Mouse (Mus musculus) kidney, adult 2 months (tissue): ENCODE measurements around the gene Trim25. TPM values are rescaled to one million over a fixed set of nuclear protein-coding genes. Genes with fewer than 3 reads are reported as not detected.
"Not testable (repeated sequence)": the region's sequence is repeated elsewhere in the genome, so short reads cannot be mapped to it uniquely, and the experiment has no call there.

Experiments used
- DNase-seq: peaks from one replicate; pipeline ENCODE4 v3.0.0; 2021
- H3K27ac ChIP-seq: fragments of 200-500 bp; 2 replicates; pipeline ENCODE4 v1.5.1; 2012; ENCODE audit warnings: low read depth, low read length, control low read depth, inconsistent platforms; ENCODE audit not compliant: insufficient read depth
- H3K27me3 ChIP-seq: fragments of 200-500 bp; replicated peaks from 2 replicates; pipeline ENCODE4 v1.6.1; 2012; ENCODE audit warnings: mild to moderate bottlenecking, moderate library complexity, low read length, inconsistent platforms; ENCODE audit not compliant: control insufficient read depth, insufficient read depth
- H3K36me3 ChIP-seq: fragments of 200-500 bp; 2 replicates; pipeline ENCODE4 v1.6.1; 2012; ENCODE audit warnings: mild to moderate bottlenecking, moderate library complexity, low read length, inconsistent platforms; ENCODE audit not compliant: control insufficient read depth, insufficient read depth
- H3K4me1 ChIP-seq: fragments of 200-500 bp; 2 replicates; pipeline ENCODE4 v1.6.1; 2011; ENCODE audit warnings: low read length; ENCODE audit not compliant: control insufficient read depth, insufficient read depth
- H3K4me3 ChIP-seq: fragments of 200-500 bp; 2 replicates; pipeline ENCODE4 v1.5.1; 2011; ENCODE audit warnings: mild to moderate bottlenecking, low read depth, low read length, control low read depth; ENCODE audit not compliant: insufficient read depth
- CTCF ChIP-seq: fragments of 200-500 bp; conservative IDR thresholded peaks from 2 replicates; pipeline ENCODE4 v1.5.1; 2011; ENCODE audit warnings: low read depth, mild to moderate bottlenecking, control low read depth, low read length, moderate library complexity, mixed read lengths; ENCODE audit not compliant: insufficient read depth, insufficient read length
- POLR2A ChIP-seq: fragments of 200-500 bp; IDR thresholded peaks from one replicate; pipeline ENCODE4 v1.6.1; 2011; ENCODE audit warnings: low read depth, low read length, control low read depth
- WGBS: fragments of 180-500 bp; shearing (Covaris S2); methylation state at CpG from one replicate; pipeline ENCODE4 v1.1.7; 2018; 5-methylcytosine and 5-hydroxymethylcytosine counted together
- polyA plus RNA-seq: library from polyadenylated mRNA; depleted of rRNA; stranded (reverse); fragments of >200 nt; gene quantifications from 2 replicates; pipeline ENCODE4 v1.2.3, GENCODE M21; 2012

Trim25 gene
- polyA plus RNA-seq, 1 experiment: 27.3 TPM

GRCm38 (mm10) chr11:88994492-88994891 is 4.7 kb upstream of the Trim25 start:
- H3K27me3 ChIP-seq: no peaks in the 10 kb centered on the region
- H3K4me3 ChIP-seq: no peak overlapping the region
- no peaks in the 10 kb centered on the region; the same call in 1 of the 2 replicates for H3K4me1 ChIP-seq
- no peak for TF ChIP-seq POLR2A
- no peak for TF ChIP-seq CTCF
- no peak for DNase-seq
- 84% methylated on average over 7 of the region's 7 CpGs for WGBS
- H3K36me3 ChIP-seq: no peaks in the 10 kb centered on the region; the same call in none of the 2 replicates
- no peak overlapping the region for H3K27ac ChIP-seq

- Histone ChIP-seq H3K36me3 (no peaks in the 10 kb centered on the region; the same call in none of the 2 replicates), H3K4me3 (no peak overlapping the region), H3K27ac (no peak overlapping the region), H3K4me1 (no peaks in the 10 kb centered on the region; the same call in 1 of the 2 replicates), H3K27me3 (no peaks in the 10 kb centered on the region)
- DNase-seq: no peak
- 75% methylated on average over 2 of the region's 2 CpGs for WGBS
- TF ChIP-seq CTCF: no peak
- no peak for TF ChIP-seq POLR2A
Observed at GRCm38 (mm10) chr11:88995616-88996015, 3.6 kb upstream of the Trim25 start.

GRCm38 (mm10) chr11:88996427-88996826 is 2.7 kb upstream of the Trim25 start:
- no peak for TF ChIP-seq CTCF
- H3K4me3 ChIP-seq: no peak overlapping the region

GRCm38 (mm10) chr11:88997343-88997742 is 1.8 kb upstream of the Trim25 start:
- peak; percentile 29 for DNase-seq
- not testable (repeated sequence) for H3K27me3 ChIP-seq, H3K27ac ChIP-seq, H3K4me3 ChIP-seq, H3K4me1 ChIP-seq, H3K36me3 ChIP-seq
- WGBS: 82% methylated on average over 5 of the region's 5 CpGs

More at GRCm38 (mm10) chr11:88996427-88996826, 2.7 kb upstream of the Trim25 start:
- no peaks in the 10 kb centered on the region for H3K27me3 ChIP-seq
- H3K36me3 ChIP-seq: no peaks in the 10 kb centered on the region
- 54% methylated on average over 7 of the region's 7 CpGs for WGBS
- H3K27ac ChIP-seq: peak overlapping the region; percentile 33; the same call in 1 of the 2 replicates
- no peaks in the 10 kb centered on the region; the same call in 1 of the 2 replicates for H3K4me1 ChIP-seq
- peak; percentile 59 for DNase-seq

- Histone ChIP-seq H3K27me3 (no peaks in the 10 kb centered on the region), H3K36me3 (no peaks in the 10 kb centered on the region), H3K4me1 (peaks cover 9% of the 10 kb centered on the region), H3K4me3 (no peak overlapping the region), H3K27ac (no peak overlapping the region)
- DNase-seq: no peak
- TF ChIP-seq POLR2A (no peak), CTCF (no peak)
- 37% methylated on average over 3 of the region's 3 CpGs for WGBS
Observed at GRCm38 (mm10) chr11:88998406-88998805, 770 bp upstream of the Trim25 start.

- H3K4me3 ChIP-seq: peak overlapping the region; percentile 82
- WGBS: 11% methylated on average over 33 of the region's 33 CpGs
- no peaks in the 10 kb centered on the region for H3K27me3 ChIP-seq
- H3K4me1 ChIP-seq: peaks cover 14% of the 10 kb centered on the region
- peak; percentile 73 for DNase-seq
- peak overlapping the region; percentile 75 for H3K27ac ChIP-seq
- TF ChIP-seq POLR2A: no peak
- no peak for TF ChIP-seq CTCF
- no peaks in the 10 kb centered on the region for H3K36me3 ChIP-seq
Observed at GRCm38 (mm10) chr11:88999723-89000526, 749 bp downstream of the Trim25 start.

- no peak for TF ChIP-seq CTCF
- TF ChIP-seq POLR2A: no peak
- Histone ChIP-seq H3K27ac (peak overlapping the region; percentile 75), H3K36me3 (no peaks in the 10 kb centered on the region), H3K4me3 (peak overlapping the region; percentile 82), H3K27me3 (no peaks in the 10 kb centered on the region), H3K4me1 (peaks cover 14% of the 10 kb centered on the region)
- no peak for DNase-seq
Observed at GRCm38 (mm10) chr11:89000527-89000819, 1.3 kb downstream of the Trim25 start.
